Mouse (Mus musculus) left cerebral cortex, postnatal 10 days (tissue): Measurements from ENCODE around the gene Col11a2. TPM values are rescaled to one million over a fixed set of nuclear protein-coding genes. Genes with fewer than 3 reads are reported as not detected.

Experiments
- DNase-seq, 2 experiments: peaks; one replicate each; pipeline ENCODE4 v3.0.0; 2021 to 2022; ENCODE audit warnings: low spot score in 2 of 2, mixed read lengths in 1 of 2; ENCODE audit errors: extremely low spot score in 1 of 2
- intact Hi-C: fragments of 180-260 bp; cut with DNase I; formaldehyde crosslinking; loops from one replicate; pipeline ENCODE4 v1.15.1; 2025
- total RNA-seq, 2 experiments: library from RNA; stranded (reverse); gene quantifications; 2 replicates each; pipeline ENCODE4 v1.2.3; 2021

Gene Col11a2
- total RNA-seq, 2 experiments from 2014 or later: 12.2 to 14.3 TPM

DNA sequence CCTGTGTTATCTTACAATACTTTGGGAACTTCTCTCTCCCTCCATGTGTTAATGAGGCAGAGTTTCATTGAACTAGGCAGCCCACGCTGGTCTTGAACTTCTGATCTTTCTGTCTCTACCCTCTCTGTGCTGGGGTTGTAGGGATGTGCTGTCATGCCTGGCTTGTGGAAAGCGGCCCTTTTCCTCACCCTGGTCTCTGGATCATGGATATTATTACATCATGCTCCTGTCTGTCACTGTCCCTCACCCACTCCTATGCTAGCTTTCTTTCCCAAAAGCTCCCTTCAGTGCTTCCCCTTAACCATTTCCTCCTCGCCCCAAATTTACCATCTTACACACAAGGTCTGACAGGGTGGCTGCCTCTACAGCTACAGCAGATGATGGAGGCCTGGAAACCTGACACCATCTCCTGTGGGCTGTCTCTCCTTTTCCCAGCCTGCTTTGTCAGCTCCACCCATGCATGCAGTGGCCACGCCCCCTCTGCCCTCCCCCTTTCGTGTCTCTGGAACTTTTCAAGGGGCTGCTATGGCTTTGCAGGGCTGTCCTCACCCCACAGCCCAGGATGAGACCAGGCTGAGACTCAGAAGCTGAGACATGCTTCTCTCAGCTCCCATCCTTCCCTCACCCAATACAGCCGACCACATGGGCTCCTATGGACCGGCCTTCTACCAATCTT lies 54.1 kb downstream of the Col11a2 start:
- intact Hi-C loops: no loop called here
- DNase-seq: no peak

DNA sequence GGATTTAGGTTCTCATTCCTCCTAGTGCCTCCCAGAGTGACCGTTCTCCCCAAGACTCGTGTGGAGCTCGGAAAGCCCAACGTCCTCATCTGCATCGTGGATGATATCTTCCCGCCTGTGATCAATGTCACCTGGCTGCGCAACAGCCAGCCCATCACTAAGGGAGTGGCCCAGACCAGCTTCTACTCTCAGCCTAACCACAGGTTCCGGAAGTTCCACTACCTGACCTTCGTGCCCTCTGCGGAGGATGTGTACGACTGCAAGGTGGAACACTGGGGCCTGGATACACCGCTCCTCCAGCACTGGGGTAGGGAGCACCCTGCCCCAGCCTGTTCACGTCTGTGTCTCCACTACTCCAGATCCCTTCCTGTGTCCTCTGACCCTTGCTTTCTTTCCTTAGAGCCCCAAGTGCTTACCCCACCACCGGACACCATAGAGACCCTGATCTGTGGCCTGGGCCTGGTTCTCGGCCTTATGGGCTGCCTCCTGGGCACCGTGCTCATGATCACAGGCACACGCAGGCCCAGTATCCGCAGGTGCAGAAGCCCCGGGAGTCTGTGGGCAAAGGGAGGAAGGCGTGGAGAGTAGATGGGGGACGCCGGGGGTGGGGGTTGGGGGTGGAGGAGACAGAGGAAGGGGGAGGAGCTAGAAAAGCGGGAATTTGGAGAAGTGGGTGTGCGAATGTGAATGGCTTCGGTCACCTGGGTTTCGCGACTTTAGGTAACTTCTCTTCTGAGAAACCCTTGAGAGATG lies 55.2 kb downstream of the Col11a2 start:
- intact Hi-C loops: no loop called here
- DNase-seq: no peak

DNA sequence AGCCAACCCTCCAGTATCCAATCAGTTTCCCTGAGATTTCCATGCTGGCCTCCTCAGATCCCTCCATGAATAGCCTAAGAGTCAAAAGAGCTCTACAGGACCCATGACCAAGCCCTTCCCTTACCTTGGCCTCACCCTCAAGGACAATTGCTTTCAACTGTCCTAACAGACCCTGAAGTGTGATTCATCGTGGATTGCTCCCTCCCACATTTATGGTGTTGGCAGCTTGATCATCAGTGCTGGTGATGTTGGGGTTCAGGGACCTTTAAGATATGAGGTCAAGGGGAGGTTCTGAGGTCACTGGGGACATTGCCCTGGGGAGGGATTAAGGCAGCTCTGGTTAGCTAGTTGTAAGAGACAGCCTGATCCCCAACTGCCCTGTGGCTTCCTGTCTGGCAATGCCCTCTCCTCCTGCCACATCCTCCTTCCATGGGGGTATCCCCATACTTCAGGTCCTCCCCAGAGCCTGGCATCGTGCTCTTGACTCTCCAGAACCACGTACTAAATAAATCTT lies 57.3 kb downstream of the Col11a2 start:
- DNase-seq: no peak
- intact Hi-C loops: no loop called here

DNA sequence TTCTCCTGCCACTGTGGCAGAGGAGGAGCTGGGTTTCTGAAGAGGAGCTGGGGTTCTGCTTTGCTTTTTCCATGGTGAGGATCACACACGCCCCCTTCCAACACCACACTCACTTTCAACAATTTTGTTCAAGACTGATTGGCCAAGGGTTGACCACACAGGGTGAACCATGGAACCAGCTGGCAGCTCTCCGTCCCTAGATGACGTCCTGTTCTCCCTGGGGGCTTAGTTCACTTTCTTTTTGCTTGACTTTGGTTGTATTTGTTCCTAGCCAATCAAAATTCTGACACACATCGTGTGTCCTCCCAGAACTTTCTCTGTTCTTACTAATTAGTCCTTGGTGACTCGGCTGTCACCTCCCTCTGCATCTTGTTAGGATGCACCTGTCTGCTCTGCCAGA lies 58.0 kb downstream of the Col11a2 start:
- intact Hi-C loops: no loop called here
- no peak for DNase-seq

DNA sequence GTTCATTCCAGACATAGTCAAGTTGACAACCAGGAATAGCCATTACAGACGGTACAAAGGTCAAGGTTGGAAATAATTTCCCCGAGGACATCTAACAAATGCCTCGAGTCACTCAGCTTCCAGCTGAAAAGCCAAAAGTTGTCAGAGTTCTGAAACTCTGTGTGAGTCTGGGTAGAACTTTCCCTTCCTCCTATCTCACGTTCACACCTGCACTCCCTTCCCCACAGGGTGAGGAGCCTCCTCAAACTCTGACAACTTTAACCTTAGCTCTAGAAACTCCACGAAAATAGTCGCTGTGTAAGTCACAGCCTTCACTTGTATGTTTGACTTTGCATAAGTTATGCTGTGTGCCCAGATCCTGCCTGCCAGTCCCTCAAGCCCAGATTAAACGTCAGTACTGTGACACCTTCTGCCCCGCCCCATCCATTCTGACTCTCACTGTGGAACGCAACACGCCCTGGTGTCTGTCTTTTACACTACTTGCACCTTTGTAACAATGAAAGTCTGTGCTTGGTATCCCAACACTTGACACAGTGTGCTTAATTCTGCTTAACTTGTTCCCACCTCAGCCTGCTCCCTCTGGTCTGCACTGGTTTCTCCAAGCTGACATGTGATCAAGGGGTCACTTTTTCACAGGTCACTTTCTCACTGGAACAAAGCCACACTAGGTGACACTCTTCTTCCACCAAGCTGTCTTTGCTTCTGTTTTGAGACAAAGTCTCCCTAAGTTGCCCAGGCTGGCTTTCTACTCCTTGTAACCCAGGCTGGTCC lies 59.7 kb downstream of the Col11a2 start:
- intact Hi-C loops: no loop called here
- DNase-seq: no peak

DNA sequence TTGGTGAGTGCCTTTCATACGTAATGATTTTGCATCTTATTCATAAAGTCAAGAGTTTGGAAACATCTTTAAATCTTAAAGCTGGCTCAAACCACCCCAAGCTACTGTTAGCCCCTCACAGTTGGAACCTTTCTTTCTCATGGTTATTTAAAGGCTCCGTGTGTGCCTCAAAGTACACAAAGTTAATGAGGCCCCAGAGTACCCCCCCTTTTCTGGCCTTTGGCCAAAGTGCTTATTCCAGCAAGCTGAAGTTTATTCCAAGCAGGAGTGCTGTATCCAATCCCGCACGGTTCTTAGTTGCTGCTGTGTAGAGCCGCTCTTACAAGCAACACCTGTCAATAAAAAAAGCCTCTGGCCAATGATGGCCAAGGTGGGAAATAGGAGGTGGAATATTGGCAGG lies 60.3 kb downstream of the Col11a2 start:
- intact Hi-C loops: no loop called here
- DNase-seq: no peak

DNA sequence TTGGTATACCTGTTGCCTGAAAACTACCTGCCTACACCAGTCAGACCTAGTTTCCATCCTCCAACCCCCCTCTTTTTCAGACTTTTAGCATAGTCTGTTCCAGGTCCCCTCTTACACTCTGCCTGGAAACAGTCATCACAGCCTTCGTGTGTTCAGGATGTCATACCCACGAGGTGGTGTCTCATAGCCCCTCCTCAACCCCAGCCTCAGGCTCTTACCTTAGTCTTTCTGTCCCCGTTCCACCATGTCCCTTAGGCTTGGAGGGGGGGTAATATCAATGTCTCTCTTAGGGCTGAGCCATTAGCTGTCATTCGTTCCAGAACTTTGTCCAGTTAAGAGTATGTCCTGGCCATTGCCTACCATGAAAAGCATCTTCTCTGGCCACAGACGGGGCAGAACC lies 61.9 kb downstream of the Col11a2 start:
- DNase-seq: no peak
- intact Hi-C loops: loop anchor here (5.0 kb wide), 1 partner anchor 66 kb away; no protein-coding TSS in a partner anchor

DNA sequence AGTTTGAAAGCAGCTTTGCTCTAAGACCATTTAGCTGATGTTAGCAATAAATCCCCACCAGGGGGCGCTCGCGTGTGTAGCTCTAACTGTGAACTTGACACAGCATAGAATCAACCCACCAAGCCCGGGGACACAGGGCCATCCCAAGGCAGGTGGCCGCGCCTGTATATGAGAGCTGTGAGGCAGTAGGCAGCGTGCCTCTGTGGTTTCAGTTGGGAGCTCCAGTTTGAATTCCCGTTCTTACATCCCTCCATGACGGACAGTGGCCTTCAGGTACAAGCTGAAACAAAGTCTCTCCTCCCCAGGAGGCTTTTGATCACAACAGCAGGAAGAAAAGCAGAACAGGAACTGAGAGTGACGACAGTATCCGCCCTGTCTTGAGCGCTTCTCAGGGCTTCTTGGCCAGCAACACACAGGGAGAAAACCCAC lies 62.4 kb downstream of the Col11a2 start:
- intact Hi-C loops: loop anchor here (5.0 kb wide), 1 partner anchor 66 kb away; no protein-coding TSS in a partner anchor
- peak; percentile 87 to 91 for DNase-seq

DNA sequence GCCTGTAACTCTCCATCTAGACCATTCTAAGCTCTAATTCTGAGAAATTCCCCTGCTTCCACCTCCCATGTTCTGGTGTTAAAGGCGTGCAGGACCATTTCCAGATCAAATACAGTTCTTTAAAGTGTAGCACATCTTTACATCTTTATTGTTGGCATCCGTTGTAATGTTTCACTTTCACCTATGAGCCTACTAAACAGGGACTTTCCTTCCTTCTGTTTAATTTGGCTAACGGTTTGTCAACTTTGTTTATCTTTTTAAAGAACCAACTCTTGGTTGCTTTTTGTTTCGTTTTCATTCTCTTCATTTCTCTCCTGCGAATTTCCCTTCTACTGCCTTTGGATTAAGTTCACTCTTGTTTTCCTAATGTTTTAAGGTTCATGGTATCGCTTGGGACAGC lies 63.6 kb downstream of the Col11a2 start:
- DNase-seq: no peak
- intact Hi-C loops: loop anchor here (5.0 kb wide), 1 partner anchor 64 kb away; no protein-coding TSS in a partner anchor

DNA sequence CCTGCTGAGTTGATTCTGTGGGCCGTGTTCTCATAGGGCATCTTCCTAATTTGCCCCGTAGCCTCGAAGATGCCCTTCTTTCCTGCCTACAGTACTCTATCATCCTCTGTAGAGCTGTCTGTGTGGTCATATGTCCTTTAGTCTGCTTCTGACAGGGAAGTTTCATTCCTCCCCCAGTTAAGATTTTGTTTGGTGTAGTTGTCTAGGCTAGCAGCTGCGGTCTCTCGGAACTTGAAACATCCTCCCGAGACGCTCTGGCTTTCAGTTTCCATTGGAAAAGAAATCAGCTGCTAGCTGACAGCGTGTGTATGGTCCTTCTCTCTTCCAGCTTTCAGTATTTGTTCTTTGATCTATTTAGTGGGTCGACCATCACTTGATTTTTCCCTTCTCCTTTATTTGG lies 65.6 kb downstream of the Col11a2 start:
- no peak for DNase-seq
- intact Hi-C loops: loop anchor here (5.0 kb wide), 1 partner anchor 62 kb away; no protein-coding TSS in a partner anchor

DNA sequence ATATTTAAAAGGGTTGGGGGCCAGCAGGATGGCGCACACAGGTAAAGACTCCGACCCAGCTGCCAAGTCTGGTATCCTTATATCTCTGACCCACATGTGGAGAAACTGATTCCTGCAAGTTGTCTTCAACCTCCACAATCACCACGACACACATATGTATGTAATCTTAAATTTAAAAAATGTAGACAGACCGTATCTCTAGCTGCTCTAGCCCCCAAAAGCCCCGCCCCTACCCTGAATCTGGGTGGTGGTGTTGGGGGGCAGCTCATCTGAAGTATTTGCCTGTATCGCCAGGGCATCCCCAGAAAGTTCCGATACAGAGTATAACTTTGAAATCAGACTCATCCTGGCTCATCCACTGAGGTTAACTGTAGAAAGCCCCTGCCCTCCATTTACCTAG lies 67.3 kb downstream of the Col11a2 start:
- DNase-seq: no peak
- intact Hi-C loops: no loop called here

DNA sequence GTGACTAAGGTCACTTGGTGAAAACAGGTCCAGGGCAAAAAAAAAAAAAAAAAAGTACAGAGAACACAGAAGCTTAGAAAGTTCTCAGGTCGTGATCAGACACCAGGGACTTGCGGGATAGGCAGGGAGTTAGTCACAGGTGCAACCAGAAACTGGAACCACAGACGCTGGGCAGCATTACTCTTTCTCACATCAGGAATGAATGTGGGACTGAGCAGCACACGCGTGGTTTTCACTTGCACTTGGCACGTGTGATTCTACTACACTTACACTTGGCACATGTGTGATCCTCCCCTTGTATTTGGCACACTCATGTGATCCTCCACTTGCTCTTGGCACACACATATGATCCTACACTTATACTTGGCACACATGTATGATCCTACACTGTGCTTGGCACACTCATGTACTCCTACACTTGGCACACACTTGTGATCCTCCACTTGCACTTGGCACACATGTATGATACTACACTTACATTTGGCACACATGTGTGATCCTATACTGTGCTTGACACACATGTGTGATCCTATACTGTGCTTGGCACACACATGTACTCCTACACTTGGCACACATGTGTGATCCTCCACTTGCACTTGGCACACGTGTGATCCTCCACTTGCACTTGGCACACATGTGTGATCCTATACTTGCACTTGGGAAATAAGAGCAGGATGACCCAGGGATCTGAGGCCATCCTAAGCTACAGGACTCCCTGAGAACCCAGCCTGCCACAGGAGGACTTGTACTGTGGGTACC lies 68.1 kb downstream of the Col11a2 start:
- intact Hi-C loops: no loop called here
- no peak for DNase-seq

DNA sequence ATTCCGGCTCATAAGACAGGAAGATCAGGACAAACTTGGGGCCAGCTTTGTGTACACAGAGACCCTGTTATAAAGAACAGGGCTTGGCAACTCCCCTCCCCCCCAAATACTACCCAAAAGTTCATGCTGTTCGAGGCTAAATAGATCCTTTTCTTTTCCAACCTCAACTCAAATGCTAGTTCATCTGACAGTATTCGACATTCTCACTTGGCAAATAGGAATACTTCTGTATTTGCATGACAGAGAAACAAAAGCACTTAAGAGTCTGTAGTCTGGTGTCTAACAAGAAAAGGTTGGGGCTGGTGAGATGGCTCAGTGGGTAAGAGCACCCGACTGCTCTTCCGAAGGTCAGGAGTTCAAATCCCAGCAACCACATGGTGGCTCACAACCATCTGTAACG lies 69.2 kb downstream of the Col11a2 start:
- no peak for DNase-seq
- intact Hi-C loops: no loop called here

DNA sequence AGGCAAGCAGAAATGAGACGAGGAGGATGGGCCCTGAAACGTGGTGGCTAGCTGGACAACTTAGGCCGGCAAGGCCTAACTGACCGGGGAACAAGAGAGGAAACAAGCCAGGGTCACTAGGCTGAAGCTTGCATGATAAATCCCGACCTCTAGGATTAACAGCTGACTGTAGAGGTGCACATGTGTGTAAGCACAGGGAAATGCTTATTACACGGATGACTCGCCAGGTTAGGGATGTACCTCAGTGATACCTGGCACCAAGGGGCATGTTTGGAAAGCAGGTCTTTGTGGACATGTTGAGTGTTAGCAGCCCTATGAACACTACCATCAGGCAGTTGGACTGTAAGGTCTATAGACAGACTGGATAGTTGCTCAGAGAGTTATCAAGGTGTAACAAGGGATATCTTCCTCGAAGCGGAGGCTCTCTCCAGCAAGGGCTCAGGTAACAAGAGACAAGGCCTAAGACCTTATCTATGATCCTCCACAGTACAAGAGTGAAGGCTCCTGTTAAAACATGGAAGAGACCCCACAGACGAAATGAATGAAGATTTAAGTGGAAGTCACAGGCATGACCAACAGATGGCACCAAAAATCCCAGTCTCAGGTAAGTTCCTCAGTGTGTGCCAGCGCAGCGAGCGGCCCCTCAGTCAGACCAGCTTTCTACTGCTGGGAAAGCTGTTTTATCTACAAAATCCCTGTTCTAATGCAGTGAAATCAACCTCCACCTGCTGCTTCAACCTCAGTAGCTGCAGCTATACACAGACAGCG lies 70.0 kb downstream of the Col11a2 start:
- intact Hi-C loops: no loop called here
- no peak for DNase-seq

DNA sequence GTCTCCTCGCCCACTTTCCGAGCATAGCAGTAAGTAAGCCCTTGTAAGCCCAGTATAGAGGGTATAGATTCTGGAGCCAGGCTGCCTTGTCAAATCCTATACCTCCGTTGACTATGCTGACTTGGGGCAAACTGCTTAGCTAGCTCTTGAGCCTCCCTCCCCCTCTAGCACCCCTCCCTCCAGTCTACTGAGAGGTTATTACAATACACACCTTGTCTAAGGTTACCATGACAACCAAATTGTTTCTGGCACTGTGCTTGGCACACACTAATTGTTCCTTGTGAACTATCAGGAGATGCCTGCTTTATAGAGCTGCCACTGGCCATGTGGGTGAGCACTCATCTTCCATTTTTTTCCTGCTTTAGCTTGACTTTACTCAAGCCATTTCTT lies 70.6 kb downstream of the Col11a2 start:
- intact Hi-C loops: loop anchor here (5.0 kb wide), 1 partner anchor 72 kb away; the partner anchor contains the start of gene Col11a2
- no peak for DNase-seq

DNA sequence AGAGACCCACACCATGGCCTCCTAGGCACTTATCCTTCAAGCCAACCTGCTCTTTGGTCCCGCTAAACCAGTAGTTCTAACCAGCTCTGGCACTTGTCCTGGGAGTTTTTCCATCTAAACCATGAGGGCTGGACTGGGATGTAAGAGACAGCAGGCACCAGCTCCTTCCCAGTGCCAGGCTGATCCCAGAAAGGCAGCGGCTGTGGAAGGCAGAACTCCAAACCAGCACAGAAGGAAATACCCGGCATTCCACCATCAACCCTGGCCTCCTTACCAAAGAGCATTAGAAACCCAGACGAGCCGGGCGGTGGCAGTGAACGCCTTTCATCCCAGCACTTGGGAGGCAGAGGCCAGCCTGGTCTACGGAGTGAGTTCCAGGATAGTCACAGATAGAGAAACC lies 71.1 kb downstream of the Col11a2 start:
- DNase-seq: no peak
- intact Hi-C loops: loop anchor here (5.0 kb wide), 1 partner anchor 73 kb away; the partner anchor contains the start of gene Col11a2

DNA sequence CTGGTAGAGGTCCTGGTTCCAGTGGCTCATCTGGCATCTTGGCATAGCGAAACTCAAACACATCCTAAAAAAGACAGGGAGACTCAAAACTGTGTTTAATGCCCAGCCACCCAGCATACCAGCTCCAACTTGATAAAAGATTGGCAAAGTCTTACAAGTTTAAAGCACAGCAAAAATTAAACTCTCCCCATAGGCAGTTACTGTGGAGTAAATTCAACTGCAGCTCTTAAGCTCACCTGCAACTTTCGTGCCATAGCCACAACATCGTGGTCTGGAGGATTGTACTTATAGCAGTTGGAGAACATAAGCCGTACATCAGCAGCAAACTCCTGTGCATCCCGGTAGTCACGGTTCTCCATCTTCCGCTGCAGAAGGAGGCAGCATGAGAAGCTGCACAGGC lies 74.9 kb downstream of the Col11a2 start:
- intact Hi-C loops: loop anchor here (5.0 kb wide), 1 partner anchor 77 kb away; the partner anchor contains the start of gene Col11a2
- DNase-seq: no peak
